Mouse (Mus musculus): ENCODE results near the gene Muc20. TPM values are rescaled to one million over a fixed set of nuclear protein-coding genes. Genes with fewer than 3 reads are reported as not detected.

The Muc20 gene
- total RNA-seq, 2 experiments from 2014 or later, result not detected

GRCm38 (mm10) chr16:32728730-32729129, 68.5 kb downstream of the Muc20 start:
- ATAC-seq (replicated peaks; ENCODE audit: low FRiP score, low TSS enrichment, poor library complexity, severe bottlenecking), result no peak

DNA sequence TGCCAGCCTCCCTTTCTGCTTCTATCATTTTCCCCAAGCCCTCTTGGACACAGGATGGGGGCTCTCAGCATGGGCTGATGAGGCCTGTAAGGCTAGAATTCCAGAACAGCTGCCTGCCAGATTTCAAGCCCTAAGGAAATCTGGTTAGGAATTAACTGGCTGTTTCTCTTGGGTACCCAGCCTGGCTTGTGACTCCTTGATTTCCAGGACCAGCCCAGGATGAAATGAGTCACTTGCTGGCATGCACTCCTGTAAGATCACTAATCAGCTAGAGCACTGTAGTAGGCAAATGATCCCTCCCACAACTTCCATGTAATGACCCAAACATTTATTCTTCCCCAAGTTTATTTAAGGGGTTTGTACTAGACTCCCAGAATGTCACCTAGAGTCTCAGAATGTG, 69.0 kb downstream of the Muc20 start:
- ATAC-seq (replicated peaks; ENCODE audit: low FRiP score, low TSS enrichment, poor library complexity, severe bottlenecking), result no peak

Other genes starting within 250 kb of the Muc20 start
- gene Tfrc, start 188.5 kb downstream of the Muc20 start, total RNA-seq (2014; fragmentation: Nextera tagmentation), result 316 and 327 TPM in 2 replicates
- 261 and 333 TPM in 2 replicates for gene Tfrc, start 188.5 kb downstream of the Muc20 start, total RNA-seq (2017)
- 45.7 and 54.4 TPM in 2 replicates for gene Tnk2, start 153.6 kb downstream of the Muc20 start, total RNA-seq (2014; fragmentation: Nextera tagmentation)
- 27.7 and 28.6 TPM in 2 replicates for gene Tnk2, start 153.6 kb downstream of the Muc20 start, total RNA-seq (2017)
- not detected in 2 replicates for gene Muc4, start 61.5 kb downstream of the Muc20 start, total RNA-seq (2014; fragmentation: Nextera tagmentation)
- gene Muc4, start 61.5 kb downstream of the Muc20 start, total RNA-seq (2017), result not detected in 2 replicates
- gene Smbd1, start 13.0 kb upstream of the Muc20 start, total RNA-seq (2014; fragmentation: Nextera tagmentation), result not detected in 2 replicates
- gene Smbd1, start 13.0 kb upstream of the Muc20 start, total RNA-seq (2017), result not detected in 2 replicates
- gene Fyttd1, start 80.1 kb upstream of the Muc20 start, total RNA-seq (2014; fragmentation: Nextera tagmentation), result 23.3 and 25.4 TPM in 2 replicates
- gene Fyttd1, start 80.1 kb upstream of the Muc20 start, total RNA-seq (2017), result 48.8 and 69.4 TPM in 2 replicates
- gene Rubcn, start 80.3 kb upstream of the Muc20 start, total RNA-seq (2014; fragmentation: Nextera tagmentation), result 5.1 and 6.6 TPM in 2 replicates
- gene Rubcn, start 80.3 kb upstream of the Muc20 start, total RNA-seq (2017), result 4.0 and 6.1 TPM in 2 replicates
- gene Lrch3, start 116.7 kb upstream of the Muc20 start, total RNA-seq (2014; fragmentation: Nextera tagmentation), result 15.6 and 27.2 TPM in 2 replicates
- 13.1 and 25.3 TPM in 2 replicates for gene Lrch3, start 116.7 kb upstream of the Muc20 start, total RNA-seq (2017)

All from megakaryocyte-erythroid progenitor cell, adult 5-6 weeks (primary cell).